Mouse (Mus musculus): ENCODE data around the gene Tha1.

The Tha1 gene

DNA sequence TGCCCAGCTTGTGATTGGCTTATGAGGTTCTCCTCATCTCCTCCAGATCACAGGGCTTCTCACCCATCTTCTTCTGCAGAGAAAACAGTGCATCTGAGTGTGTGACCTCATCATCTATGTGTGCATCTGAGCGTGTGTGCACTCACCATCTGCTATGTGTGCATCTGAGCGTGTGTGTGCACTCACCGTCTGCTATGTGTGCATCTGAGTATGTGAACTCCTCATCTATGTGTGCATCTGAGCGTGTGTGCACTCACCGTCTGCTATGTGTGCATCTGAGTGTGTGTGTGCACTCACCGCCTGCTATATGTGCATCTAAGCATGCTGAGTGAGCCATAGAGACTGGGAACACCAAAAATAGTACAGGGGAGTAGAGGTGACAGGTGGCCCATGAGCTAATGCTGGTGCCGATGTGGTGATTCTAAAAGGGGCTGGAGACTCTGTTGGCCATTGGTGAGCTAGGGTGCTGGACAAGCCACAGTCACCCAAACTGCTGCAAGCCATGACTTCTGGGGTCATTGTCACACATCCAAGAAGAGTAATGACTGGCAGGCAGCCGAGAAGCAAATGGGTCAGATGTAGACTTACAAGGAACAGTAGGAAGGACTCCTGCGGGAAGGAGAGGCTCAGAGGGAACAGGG, 7.2 kb upstream of the Tha1 start:
- peak; percentile 56 for DNase-seq

- DNase-seq, result no peak
These were observed 6.4 kb upstream of the Tha1 start for GRCm38 (mm10) chr11:117879676-117880075.

DNA sequence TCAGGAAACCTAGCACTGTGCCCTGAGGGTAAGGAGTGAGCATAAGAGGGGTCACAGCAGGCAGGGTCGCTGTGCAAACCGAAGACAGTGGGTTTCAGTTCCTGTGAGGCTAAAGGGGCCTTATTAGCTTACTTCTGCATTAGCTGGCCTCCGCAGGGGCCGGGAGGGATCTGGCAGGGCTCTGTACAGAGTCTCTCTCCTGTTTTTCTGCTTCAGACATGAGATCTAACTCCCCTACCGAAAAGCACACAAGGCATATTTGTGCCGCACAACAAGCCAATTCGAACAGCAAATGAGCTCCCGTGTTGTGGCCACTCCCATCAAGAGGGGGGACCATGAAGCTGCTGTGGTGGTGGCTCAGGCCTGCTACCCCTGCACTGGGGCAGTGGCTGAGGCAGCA, 5.6 kb upstream of the Tha1 start:
- no peak for DNase-seq

DNA sequence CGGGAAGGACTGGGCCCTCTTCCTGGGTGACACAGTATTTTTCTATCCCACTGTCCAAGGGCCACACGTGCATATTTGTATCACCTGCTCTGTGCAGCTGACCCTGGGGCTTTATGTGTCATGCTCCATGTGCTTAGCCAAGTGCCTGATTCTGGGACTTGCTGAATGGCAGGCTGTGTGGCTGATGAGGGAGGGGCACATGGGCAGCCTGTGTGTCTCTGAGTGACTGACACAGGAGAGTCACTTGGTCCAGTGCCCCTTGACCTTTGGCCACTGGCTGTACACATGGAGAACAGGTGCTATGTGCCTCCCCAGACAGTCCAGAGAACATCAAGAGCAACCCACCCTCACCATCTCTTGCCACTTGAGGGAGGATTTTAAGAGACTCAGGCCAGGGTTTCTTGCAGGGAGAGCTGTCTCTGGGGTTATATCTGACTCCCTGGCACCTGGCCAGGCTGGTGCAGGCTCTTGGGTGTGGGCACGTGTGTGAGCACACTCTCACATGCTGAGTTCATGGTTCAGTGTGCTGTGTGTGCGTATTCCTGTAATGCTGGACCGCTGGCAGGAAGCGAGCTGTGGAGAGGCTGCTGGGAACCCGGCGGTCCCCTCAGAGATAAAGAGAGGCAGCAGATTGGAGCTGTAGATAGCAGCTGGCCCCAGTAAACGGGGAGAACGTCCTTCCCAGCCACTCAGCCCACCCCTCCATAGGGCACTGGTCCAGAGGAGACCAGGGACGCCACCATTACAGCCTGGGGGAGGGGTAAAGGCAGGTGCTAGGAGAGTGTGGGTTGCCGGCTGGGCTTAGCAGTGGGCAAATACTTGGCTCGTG, 4.8 kb upstream of the Tha1 start:
- peak; percentile 44 for DNase-seq

DNA sequence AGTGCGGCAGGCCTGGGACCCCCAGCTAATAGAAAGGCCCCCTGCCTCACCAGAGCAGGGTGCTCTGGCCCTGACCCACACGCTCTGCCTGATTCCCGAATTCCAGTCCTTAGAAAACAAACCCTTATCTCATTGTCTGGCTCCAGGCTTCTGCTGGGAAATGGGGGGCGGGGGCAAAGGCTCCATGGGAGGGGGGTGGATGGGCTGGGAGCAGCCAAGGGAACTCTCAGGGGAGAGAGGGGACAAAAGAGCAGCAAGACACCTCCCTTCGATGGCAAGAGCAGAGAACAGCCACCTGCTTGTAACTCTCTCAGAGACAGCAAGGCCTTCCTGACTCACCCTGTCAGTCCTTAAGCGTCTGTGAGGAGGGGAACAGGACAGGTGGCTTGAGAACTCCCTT, 2.4 kb upstream of the Tha1 start:
- DNase-seq, result no peak

DNA sequence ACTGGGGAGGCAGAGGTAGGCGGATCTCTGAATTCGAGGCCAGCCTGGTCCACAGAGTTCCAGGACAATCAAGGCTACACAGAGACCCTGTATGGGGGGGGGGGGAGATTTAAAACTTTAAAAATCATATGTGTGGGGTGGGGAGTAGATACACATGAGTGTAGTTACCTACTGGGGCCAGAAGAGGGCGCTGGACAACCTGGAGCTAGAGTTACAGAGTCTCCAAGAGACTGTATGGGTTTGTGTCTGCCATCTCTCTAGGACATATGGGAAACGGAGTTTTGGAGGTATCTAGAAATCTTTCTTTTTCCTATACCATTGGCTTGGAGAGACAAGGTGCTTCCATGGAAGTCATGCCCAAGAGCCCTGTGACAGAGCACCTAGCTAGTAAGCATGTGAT, 1.1 kb upstream of the Tha1 start:
- DNase-seq, result no peak

- DNase-seq, result peak; percentile 52
These were observed 1.2 kb downstream of the Tha1 start for GRCm38 (mm10) chr11:117871911-117872584.

DNA sequence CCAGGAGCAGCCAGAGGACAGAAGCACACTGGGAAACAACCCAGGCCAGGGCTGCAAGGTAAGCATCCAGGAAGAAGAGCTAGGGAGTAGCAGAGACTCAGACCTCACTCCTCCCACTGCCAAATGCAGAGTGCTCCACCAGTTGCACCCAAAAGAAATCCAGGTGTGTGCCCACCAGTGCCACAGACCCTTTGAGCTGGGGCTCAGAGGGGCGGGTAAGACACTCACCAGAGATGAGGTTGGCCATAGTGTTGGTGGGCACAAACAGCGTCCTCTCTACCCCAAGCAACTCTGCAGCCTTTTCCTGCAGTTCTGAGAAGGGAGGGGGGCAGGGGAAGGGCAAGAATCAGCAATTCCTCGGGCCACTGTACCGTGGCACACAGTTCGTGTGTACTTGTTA, 1.9 kb downstream of the Tha1 start:
- no peak for DNase-seq

DNA sequence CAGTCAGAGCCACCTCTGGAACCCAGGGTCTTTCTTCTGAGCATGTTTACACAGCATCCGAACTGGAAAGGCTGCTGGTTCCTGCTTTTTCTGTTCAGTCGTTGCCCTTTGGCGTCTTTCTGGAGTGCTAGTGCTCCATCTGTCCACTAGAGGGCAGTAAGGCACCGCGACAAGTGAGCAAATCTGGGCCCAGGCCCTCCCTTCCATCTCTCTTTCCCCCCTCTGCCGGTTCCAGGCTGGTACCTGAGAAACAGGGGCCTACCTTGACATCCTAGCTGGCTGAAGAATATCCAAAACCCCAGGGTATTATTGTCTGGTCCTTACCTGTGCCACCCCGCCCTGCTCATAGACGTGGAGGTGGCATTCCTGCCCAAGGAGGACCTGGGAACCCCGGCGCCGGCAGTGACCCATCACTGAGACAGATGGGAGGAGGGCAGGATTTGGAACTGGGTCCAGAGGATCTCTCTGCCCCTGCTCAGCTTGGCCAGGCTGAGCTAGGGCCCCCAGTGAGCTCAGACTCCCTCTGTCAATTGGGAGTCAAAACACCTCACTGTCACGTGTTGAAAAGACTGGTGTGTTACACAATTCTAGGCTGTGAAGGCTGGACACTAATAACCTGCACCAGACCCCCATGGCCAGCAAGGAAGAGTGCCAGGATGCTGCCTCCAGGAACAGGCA, 2.5 kb downstream of the Tha1 start:
- peak; percentile 90 for DNase-seq

DNA sequence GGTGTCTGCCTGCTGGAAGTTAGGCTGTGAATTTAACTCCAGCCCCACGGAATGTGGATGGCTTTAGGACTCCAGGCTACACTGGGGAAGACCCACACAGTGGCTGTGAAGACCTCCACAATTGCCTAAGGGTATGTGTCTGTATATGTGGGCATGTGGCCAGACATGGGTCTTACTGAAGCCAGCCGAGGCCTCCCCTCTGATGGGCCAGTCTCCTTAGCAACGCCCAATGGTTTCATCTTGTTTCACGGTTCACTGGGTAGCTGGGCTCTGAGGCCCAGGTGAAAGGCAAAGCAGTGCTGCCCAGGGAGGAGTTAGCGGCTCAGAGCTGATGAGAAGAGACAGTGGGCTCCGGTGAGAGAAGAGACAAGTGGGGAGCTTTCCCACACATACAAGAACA, 7.3 kb downstream of the Tha1 start:
- no peak for DNase-seq

DNA sequence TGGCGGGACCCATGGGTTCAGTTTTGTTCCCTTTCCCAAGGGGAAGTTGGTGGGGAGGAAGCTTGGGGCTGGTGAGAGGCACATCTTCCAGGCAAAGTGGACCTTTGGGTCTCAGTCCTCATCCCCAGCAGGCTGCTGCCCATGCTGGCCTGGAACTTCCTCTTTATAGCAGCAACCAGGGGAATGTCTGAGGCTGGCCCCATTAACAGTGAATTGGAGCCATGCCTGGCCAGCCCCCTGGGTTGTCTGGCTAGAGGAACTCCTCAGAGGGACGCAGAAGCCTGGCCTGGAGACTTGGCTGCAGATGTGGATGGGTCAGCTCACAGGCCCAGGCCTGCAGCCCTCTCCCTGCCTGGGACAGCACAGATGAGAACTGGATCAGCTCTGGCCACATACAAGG, 8.5 kb downstream of the Tha1 start:
- no peak for DNase-seq

- no peak for DNase-seq
These were observed 10.0 kb downstream of the Tha1 start for GRCm38 (mm10) chr11:117863174-117863856.

DNA sequence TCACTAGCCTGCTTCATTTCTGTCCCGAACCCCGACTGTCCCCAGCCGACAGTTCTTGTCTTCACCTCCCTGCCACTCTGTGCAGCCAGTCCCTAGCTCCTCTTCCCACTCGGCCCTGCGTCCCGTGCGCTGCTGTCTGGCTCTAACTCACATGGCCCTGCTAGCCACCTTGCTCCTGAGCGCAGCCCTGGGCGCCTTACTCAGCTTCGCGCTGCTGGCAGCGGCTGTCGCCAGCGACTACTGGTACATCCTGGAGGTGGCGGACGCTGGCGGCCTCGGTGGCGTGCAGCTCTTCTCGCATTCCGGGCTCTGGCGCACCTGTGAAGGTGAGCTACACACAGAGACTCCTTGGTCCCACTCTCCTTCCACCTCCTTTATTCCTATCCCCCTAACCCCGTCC, 12.7 kb downstream of the Tha1 start, which contains the start of gene Tmem235:
TSS of gene Tmem235 (plus strand) at position 152 of the 400 bp plus-strand sequence.
- no peak for DNase-seq

GRCm38 (mm10) chr11:117858392-117858791, 14.9 kb downstream of the Tha1 start:
- DNase-seq, result no peak

GRCm38 (mm10) chr11:117857462-117857861, 15.8 kb downstream of the Tha1 start:
- DNase-seq, result no peak

DNA sequence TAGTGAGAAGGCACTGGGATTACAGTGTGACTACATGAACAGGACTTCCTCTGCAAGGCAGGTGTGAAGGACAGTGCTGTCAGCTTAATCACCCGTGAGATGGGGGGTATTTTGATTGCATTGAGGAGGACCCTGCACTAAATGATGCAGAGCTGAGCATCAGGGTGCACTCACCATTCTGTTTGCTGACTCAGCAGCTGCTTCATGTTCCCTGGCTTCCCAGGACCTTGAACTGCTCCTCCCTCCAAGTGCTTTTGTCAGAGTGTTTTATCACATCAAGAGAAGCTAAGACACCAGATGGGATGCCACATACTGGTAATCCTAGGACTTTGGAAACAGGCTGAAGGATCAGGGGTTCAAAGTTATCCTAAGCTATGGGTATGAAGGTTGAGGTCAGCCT, 17.3 kb downstream of the Tha1 start:
- DNase-seq, result no peak

- DNase-seq, result no peak
These were observed 17.9 kb downstream of the Tha1 start for GRCm38 (mm10) chr11:117855360-117855759.

GRCm38 (mm10) chr11:117854241-117854640, 19.0 kb downstream of the Tha1 start:
- no peak for DNase-seq

DNA sequence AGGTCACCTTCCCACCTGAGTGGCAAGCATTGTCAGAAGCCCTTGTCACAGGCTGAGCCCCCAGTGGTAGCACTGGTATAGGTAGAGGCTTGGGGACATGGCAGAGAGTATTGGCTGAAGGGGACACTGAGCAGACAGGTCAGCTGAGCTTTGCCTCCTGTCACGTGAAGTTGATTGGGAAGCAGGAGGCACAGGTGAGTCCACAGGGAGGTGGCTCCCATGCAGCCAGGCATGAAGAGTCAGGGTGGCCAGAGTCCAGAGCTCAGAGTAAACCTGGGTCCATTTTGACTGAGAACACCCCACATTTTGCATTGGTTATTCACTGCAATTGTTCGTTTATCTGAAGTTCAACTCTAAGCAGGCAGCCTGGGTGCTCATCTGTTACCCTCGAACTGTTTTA, 20.4 kb downstream of the Tha1 start:
- DNase-seq, result no peak

DNA sequence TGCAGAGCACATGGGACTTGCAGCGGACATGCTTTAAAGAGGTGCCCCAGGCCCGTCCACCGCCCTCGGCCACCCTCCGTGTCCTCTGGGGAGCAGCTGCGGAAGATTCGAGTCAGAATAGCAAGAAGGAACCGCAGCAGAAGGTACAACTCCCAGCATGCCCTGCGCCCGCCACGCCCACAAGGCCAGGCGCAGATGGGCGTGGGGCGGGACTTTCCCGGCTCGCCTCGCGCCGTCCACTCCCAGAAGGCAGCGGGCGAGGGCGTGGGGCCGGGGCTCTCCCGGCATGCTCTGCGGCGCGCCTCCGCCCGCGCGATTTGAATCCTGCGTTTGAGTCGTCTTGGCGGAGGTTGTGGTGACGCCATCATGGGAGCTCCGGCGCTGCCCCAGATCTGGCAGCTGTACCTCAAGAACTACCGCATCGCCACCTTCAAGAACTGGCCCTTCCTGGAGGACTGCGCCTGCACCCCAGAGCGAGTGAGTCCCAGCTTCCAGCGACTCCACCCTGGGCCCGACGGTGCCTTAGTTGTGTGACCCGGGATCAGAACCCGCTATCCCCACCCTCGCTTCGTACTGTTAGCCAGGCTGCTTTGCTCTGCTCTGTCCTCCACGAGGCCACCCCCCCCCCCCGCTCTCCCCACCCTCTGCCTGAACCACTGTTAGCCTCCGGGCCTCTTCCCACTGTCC, 24.2 kb downstream of the Tha1 start, which contains the start of gene Birc5:
TSS of gene Birc5 (plus strand) at position 267 of the 687 bp plus-strand sequence.
- peak; percentile 95 for DNase-seq

- no peak for DNase-seq
These were observed 24.9 kb downstream of the Tha1 start for GRCm38 (mm10) chr11:117848271-117848984.
